Mouse (Mus musculus): ENCODE results near the gene Galnt16. TPM values are rescaled to one million over a fixed set of nuclear protein-coding genes. Genes with fewer than 3 reads are reported as not detected.

Galnt16 gene
- polyA plus RNA-seq, 2 experiments from 2014 or later: not detected

- ATAC-seq: no peak
Observed at GRCm38 (mm10) chr12:80673170-80673569, 155.1 kb downstream of the Galnt16 start.

Other genes starting within 250 kb of the Galnt16 start
- 10 to 100 TPM; 14.9 to 19.0 TPM for gene Dcaf5, start 81.7 kb upstream of the Galnt16 start, polyA plus RNA-seq (2017; shearing (Covaris generic))
- gene Exd2, start 55.2 kb upstream of the Galnt16 start, polyA plus RNA-seq (2017; shearing (Covaris generic)): 10 to 100 TPM; 17.3 to 20.2 TPM
- gene Slc39a9, start 125.6 kb downstream of the Galnt16 start, polyA plus RNA-seq (2017; shearing (Covaris generic)): 10 to 100 TPM; 21.0 to 24.3 TPM
- gene Erh, start 126.1 kb downstream of the Galnt16 start, polyA plus RNA-seq (2017; shearing (Covaris generic)): 100 to 1,000 TPM; 110 to 140 TPM
- 1 to 10 TPM in 1 of 2 experiments, under 1 TPM in 1; 0.36 to 1.3 TPM for gene Plekhd1, start 174.3 kb downstream of the Galnt16 start, polyA plus RNA-seq (2017; shearing (Covaris generic))
- gene Ccdc177, start 242.4 kb downstream of the Galnt16 start, polyA plus RNA-seq (2017; shearing (Covaris generic)): not detected

Measured in activated CD4-positive, CD25-positive, alpha-beta regulatory T cell, adult 4 months (primary cell).